Mouse (Mus musculus) layer of hippocampus, adult 8-10 months (tissue): ENCODE results near the gene Best1. TPM values are rescaled to one million over a fixed set of nuclear protein-coding genes. Genes with fewer than 3 reads are reported as not detected.

Experiments
- DNase-seq, 2 experiments: peaks; one replicate each; pipeline ENCODE4 v3.0.0; 2022; ENCODE audit warnings: low spot score in 2 of 2
- total RNA-seq, 4 experiments: library from RNA; stranded (reverse); gene quantifications; 2 replicates each; pipeline ENCODE4 v1.2.4; 2022

Best1 gene
- total RNA-seq, 4 experiments from 2014 or later = 0.76 to 2.1 (median 1.1) TPM

DNA sequence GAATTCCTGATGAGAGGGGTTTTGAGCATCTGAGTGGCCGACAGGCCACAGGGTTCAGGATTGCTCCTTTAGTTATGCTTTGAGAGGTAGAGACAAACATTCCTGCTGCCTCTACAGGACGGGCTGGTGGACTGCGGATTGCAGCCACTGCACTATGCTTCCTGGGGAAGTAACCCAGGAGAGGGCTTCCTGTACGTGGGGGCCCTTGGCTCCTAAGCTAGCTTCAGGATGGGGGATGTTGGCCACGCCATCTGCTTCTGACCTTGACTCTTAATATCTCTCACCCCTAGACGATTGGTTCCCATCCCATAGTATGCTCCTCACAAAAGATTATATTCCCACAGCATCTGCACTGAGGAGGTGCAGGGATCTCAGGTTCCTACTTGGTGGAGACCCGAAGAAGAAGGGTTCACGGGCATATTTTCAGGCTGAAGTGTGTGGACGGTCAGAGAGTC lies 21.9 kb upstream of the Best1 start:
- no peak for DNase-seq

GRCm38 (mm10) chr19:10022414-10023303 lies 21.2 kb upstream of the Best1 start:
- DNase-seq = peak in 1 of 2 experiments; percentile 60

GRCm38 (mm10) chr19:10021981-10022380 lies 20.5 kb upstream of the Best1 start:
- no peak for DNase-seq

DNA sequence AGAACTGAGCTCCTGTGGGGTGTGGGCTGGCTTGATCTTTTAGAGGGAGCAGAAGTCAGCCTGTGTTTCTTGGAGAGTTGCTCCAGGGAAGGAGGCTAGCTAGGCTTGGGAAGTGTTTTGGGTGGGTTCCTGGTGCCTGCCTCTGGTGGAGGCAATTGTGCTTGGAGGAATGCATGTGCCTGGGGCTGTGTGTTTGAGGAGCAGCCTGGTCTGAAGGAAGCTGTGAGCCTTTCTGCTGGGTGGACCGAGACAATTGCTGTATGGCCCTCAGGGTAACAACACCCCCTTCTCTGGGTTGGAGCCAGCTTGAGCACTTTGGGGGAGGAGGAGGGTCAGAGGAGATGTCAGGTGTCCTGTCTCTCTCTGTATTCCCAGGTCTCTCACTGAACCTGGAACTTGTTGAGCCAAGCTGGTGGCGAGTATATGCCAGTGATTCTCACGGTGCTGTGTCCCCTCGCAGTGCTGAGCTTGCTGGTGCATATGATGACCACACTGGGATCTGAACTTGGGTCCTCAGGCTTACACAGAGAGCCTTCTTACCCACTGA lies 17.9 kb upstream of the Best1 start:
- DNase-seq = no peak

GRCm38 (mm10) chr19:10018527-10018818 lies 17.0 kb upstream of the Best1 start:
- DNase-seq = no peak

DNA sequence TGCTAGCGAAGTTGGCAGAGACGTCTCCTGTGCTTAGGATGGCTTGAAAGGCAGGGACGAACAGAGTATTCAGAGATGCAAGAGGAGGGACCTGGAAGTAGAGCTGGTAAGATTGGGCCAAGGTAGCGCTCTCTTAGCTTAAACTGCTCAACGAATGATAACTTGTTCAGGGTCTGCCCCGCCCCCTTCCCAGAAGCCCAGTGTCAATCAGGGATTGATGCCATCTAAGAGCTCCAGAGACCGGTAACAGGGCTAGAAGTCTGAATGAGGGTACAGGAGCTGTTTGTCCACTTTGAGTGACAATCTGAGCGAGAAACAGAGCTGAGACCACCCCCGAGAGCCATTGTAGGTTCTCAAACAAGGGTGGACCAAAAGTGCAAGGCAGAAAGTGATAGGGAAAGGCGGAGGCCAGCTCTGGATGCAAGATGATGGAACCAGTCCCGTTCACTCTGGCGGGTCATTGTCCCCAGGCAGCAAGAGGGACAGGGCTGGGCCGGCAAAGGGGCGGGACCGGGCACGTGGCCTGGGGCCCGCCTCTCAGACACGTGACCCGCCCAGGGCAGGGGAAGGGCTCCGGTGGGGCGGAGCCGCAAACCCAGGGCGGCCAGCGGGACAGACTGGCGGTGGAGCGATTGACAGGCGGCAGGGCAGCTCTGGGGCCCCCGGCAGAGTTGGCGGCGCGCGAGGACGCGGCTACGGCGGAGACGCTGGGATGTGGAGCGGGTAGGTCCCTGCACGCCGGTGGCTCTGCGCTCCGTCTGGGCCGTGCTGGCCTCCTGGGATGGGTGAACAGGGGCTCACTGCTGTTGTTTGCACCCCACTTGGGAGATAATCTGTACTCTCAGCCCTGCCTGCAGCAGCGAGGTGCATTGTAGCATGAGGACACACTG lies 16.4 kb upstream of the Best1 start:
- peak; percentile 69 to 75 for DNase-seq

DNA sequence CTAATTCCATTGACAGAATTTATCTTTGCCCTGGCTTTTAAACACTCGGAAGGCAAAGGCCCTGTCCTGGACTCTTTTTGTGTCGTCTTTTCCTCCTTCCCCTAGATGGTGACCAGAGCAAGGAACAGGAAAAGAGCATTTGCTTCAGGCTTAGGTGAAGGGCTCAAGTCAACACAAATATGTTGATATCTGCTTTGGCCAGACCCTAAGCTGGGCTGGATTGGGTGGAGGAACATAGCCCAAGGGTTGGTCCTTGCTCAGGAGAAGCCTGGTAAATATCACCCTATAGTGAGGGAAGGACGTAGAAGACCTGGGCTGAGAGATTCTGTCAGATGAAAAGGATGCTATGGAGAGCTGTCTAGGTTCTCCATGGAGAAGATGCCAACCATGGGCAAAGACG lies 14.7 kb upstream of the Best1 start:
- no peak for DNase-seq

DNA sequence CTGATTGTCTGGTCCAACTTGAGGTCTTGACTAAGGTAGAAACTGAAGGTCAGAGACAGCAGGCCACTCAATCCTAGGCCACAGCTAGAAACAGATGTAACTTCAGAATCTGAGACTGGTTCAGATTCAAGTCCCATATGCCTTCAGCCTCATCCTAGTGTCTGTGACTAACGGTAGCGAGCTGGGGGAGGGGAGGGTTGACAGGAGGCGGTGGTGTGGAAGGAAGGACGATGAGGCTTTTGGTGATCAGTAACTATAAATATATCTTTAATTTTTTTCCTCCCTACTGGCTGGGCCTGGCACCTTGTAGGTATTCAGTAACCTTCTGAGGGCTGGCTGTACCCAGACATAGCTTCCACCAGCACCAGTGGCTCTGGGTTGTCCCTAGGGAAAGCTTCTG lies 14.0 kb upstream of the Best1 start:
- DNase-seq = no peak

GRCm38 (mm10) chr19:10014824-10015223 lies 13.4 kb upstream of the Best1 start:
- no peak for DNase-seq

GRCm38 (mm10) chr19:10013913-10014312 lies 12.5 kb upstream of the Best1 start:
- DNase-seq = no peak

DNA sequence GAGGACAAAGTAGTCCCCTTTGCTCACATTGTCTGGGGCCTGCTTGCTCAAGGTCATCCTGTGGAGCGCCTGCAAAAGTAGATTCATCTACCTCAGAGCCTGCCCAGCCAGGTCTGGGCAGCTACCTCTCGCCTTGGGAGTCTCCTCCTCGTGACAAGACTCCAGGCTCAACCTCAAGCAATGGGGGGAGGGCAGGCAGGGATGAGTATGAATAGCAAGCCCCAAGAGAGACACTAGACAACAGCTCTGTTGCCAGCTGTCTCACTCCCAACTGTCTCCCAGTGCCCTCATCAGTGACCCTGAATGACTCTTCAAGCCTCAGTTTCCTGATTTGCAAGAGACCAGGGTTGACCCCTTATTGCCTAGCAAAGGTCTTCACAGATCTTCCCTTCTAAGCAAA lies 11.9 kb upstream of the Best1 start:
- no peak for DNase-seq

- no peak for DNase-seq
Observed at GRCm38 (mm10) chr19:10012827-10013278, 11.4 kb upstream of the Best1 start.

- DNase-seq = no peak
Observed at GRCm38 (mm10) chr19:10011408-10011807, 10.0 kb upstream of the Best1 start.

GRCm38 (mm10) chr19:10003696-10004095 lies 2.3 kb upstream of the Best1 start:
- no peak for DNase-seq

- DNase-seq = no peak
Observed at GRCm38 (mm10) chr19:10000330-10000729, 1.1 kb downstream of the Best1 start.

DNA sequence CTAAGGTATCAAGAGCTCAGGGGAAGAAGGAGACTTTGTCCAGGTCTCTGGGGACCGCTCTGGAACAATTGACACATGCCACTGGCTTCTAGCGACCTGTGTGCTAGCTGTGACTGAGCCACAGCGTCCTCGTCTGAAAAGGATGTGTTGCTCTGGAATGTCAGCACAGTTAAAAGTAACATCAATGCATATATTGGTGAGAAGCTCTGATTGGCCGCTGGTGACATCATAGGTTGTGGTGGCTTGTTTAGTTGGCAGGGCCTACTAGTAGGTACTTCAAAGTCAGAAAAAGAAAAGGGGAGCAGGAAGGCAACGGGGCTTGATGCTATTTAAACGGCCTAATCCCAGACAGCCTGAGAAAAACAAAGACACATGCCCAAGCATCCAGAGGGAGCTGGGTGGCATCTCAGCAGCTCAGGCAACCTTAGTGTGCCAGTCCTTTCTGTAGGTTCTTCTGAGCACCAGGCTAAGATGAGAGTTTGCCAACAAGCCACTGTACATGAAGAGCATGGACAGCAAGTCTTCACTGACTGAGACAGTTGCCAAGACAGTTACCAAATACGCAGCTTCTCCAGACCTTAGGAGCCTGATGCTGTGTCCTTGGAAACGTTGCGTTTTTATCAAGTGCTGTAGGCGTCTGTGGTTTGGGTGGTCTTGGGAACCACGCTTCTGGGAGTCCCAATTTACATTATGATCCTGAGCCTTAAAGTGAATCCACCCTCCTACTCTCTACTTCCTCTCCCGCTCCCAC lies 2.5 kb downstream of the Best1 start:
- no peak for DNase-seq

DNA sequence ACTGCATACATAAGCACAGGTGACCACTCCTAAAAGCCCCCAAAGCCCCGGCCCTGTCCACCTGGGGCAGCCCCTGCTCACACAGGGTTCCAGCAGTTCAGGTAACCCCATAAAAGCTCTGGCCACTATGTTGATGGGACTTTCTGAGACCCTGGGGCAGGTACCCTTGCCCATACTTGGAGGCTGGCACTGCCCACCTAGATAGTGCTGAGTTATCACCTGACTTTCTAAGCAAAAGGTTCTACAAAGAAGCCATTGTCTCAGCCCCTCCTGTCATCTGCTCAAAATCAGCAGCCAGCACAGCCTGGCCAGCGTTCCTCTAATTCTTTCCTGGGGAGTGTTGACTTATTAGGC lies 3.4 kb downstream of the Best1 start:
- DNase-seq = no peak

DNA sequence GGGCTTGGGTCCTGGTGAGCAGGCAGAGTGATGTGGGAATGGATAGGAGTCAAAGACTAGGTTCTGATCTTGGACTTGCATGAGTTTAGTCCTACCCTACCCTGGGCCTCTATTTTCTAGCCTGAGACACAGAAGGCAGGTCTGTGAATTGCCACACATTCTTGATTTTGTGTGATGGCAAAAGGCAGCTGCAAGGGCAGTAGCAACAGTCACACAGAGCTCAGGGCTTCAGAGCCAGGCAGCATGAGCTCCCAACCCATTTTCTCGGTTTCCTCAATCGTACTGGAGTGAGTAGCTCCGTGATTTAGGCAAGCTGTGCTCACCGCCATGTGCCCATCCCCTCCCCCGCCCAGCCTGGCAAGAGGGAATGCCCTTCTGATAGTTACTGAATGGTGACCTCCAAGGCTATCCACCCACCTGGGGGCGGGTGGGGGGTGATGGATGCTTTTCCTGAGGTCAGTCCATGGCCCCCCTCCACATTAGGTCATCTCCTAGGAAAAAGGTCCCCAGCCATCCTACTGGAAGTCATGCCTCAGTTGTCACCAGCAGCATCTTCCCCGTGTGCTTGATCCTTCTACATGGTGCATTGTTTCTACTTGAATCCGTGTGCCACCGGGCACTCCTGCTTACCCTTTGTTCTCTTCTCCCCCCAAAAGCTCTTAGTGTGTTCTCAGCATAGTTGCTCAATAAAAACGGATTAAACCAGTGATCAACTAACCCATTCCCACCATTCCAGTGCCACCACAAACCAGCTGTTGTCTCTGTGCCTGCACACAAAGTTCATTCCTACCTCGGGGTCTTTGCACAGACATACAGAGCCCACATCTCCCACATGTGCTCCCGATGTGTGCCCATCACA lies 4.0 kb downstream of the Best1 start:
- DNase-seq = no peak

DNA sequence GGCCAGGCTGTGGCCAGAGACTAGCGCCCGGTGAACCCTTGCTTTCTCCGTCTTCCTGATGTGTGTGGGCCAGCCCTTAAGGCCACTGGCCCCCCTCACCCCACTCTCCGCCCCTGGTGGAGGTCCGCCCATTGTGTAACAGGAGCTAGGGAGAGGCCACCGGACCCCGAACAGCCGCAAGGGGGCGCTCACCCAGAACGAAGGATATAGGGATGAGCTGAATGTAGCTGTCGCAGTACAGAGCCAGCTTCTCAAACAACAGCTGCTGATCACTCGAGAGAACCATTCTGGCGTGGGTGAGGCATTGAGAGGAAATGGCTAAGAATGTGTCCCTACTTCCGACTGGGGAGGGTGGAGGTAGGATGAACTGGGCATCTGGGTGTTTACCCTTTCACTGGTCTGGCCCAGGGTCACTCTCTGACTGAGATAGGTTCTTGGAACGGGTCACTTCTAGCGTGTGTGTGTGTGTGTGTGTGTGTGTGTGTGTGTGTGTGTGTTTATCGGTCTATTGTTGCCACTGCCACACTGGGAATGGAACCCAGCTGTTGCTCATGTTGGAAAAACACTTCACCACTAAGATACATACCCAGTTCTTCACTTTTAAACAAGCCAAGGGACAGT lies 8.3 kb downstream of the Best1 start:
- DNase-seq = peak; percentile 80 to 85
